Mouse (Mus musculus) ES-Bruce4 (cell line): ENCODE results near the gene Gm7168. TPM values are rescaled to one million over a fixed set of nuclear protein-coding genes. Genes with fewer than 3 reads are reported as not detected.
"Not testable (repeated sequence)": the region's sequence is repeated elsewhere in the genome, so short reads cannot be mapped to it uniquely, and the experiment has no call there.

ENCODE experiments used
- H3K27ac ChIP-seq: 2 replicates; pipeline ENCODE4 v1.5.1; 2012; ENCODE audit warnings: low read length, inconsistent platforms; ENCODE audit not compliant: insufficient read depth
- H3K27me3 ChIP-seq: 2 replicates; pipeline ENCODE4 v1.6.1; 2012; ENCODE audit warnings: mild to moderate bottlenecking, low read length, inconsistent platforms; ENCODE audit not compliant: control insufficient read depth, poor library complexity, insufficient read depth, severe bottlenecking
- H3K36me3 ChIP-seq: 2 replicates; pipeline ENCODE4 v1.6.1; 2012; ENCODE audit warnings: inconsistent platforms, mild to moderate bottlenecking, low read length, moderate library complexity; ENCODE audit not compliant: control insufficient read depth, poor library complexity, insufficient read depth, severe bottlenecking
- H3K4me1 ChIP-seq: one replicate; pipeline ENCODE4 v1.8.1; 2011; ENCODE audit warnings: low read length; ENCODE audit not compliant: control insufficient read depth, insufficient read depth
- H3K4me3 ChIP-seq: 2 replicates; pipeline ENCODE4 v1.5.1; 2011; ENCODE audit warnings: low read depth, mild to moderate bottlenecking, low read length
- H3K9ac ChIP-seq: 2 replicates; pipeline ENCODE4 v1.6.1; 2012; ENCODE audit warnings: low read depth, mild to moderate bottlenecking, inconsistent platforms; ENCODE audit not compliant: poor library complexity, severe bottlenecking
- H3K9me3 ChIP-seq: replicated peaks from 2 replicates; pipeline ENCODE4 v1.6.1; 2012; ENCODE audit warnings: mild to moderate bottlenecking, low read length, inconsistent platforms; ENCODE audit not compliant: control insufficient read depth, poor library complexity, insufficient read depth, severe bottlenecking
- CTCF ChIP-seq: IDR thresholded peaks from one replicate; pipeline ENCODE4 v1.8.1; 2011; ENCODE audit warnings: low read depth, low read length
- EP300 ChIP-seq: IDR thresholded peaks from 2 replicates; pipeline ENCODE4 v1.6.1; 2011; ENCODE audit warnings: low read depth, low read length; ENCODE audit not compliant: insufficient read depth
- POLR2A ChIP-seq: IDR thresholded peaks from one replicate; pipeline ENCODE4 v1.8.1; 2011; ENCODE audit warnings: low read length; ENCODE audit not compliant: insufficient read depth
- polyA plus RNA-seq: library from polyadenylated mRNA; stranded (reverse); fragments of >200 nt; gene quantifications from 2 replicates; pipeline ENCODE4 v1.2.4, GENCODE M21; 2011; ENCODE audit warnings: low read depth; ENCODE audit not compliant: missing spikeins, insufficient read depth, insufficient read length

Gene Gm7168
- polyA plus RNA-seq, 1 experiment: not detected

DNA sequence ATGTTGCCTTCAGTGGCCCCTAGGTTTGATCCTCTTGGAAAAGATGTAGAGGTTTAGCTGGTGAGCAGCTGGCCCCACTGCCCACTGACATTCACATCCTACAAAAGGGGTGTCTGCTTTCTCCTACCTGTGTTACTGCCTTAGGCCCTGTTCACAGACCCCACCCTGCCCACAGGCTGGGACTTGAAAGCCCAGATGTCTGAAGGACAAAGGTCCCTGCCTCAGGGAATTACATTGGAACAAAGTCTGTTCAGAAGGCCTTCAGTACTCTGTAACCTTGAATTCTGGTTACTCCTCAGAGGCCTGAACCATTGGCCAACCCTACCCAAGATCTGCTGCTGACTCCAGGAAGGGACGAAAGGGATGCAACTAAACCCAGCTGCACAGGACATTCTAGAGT lies 39.5 kb downstream of the Gm7168 start:
- Histone ChIP-seq H3K4me3 (no peak overlapping the region), H3K9me3 (no peaks in the 10 kb centered on the region), H3K27me3 (no peaks in the 10 kb centered on the region), H3K36me3 (no peaks in the 10 kb centered on the region), H3K4me1 (no peaks in the 10 kb centered on the region), H3K27ac (no peak overlapping the region), H3K9ac (no peak overlapping the region)
- TF ChIP-seq EP300: no peak
- TF ChIP-seq CTCF: no peak
- no peak for TF ChIP-seq POLR2A

DNA sequence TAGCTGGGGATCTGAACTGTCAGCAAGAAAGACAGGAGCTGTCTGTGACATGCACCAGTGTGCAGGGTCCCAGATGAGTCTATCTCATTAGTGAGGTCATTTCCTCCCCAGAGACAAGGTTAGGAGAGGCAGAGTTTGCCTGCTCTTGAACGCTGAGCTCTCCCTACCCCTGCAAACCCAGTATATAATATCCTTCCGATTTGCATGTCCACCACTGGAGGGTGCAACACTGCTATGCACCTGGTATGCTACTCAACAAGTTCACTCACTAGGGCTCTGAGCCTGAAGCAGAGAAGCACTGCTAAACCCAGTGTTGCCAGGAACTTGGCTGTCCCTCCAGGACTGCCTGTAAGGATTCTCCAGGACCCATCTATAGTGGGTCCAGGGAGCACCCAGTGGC lies 45.3 kb downstream of the Gm7168 start:
- not testable (repeated sequence) for H3K9me3 ChIP-seq, H3K4me1 ChIP-seq, H3K27ac ChIP-seq, H3K9ac ChIP-seq, H3K27me3 ChIP-seq, H3K4me3 ChIP-seq, H3K36me3 ChIP-seq

Other genes starting within 250 kb of the Gm7168 start
- gene Afdn, start 187.8 kb upstream of the Gm7168 start, polyA plus RNA-seq: 286 and 288 TPM in 2 replicates
- 8.2 and 8.3 TPM in 2 replicates for gene Tcte2, start 186.5 kb upstream of the Gm7168 start, polyA plus RNA-seq
- not detected in 2 replicates for gene Gm7356, start 55.3 kb downstream of the Gm7168 start, polyA plus RNA-seq
- not detected in 2 replicates for gene Gm7358, start 111.2 kb downstream of the Gm7168 start, polyA plus RNA-seq